Mouse (Mus musculus): Measurements from ENCODE around the gene Tnfrsf11a.

DNA sequence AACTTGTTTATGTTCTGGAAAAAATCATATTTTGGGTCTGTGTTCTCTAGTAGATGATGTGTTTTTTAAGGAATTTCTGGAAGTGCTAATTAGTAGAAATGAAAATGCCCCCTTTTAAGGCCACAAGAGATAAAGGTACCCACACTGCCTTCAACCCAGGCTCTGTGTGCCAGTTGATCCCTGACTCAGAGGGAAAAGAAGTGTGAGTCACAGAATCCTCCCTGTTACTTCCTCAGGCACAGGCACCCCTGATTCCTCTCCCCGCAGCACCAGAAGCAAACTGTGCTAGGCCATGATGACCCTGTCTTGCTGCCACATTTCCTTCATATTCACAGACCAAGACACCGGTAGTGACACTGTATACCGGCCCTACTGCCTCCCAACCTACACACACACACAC lies 9.6 kb downstream of the Tnfrsf11a start:
- TF ChIP-seq POLR2A (IDR thresholded peaks at IDR 0.05; ENCODE audit: insufficient read length, low read depth) (no peak), CEBPB (IDR thresholded peaks at IDR 0.05; ENCODE audit: insufficient read depth, poor library complexity, severe bottlenecking) (no peak), TCF12 (IDR thresholded peaks at IDR 0.05; ENCODE audit: insufficient read depth, poor library complexity, severe bottlenecking) (no peak), MYOD1 (IDR thresholded peaks at IDR 0.05; ENCODE audit: control insufficient read depth in 1 of 3, insufficient read length in 2 of 3, low read depth in 2 of 3) (no peak)
